9 mouse cellular contexts compared by ENCODE assay signal in genomic region chr5:103336689-103337490, GRCm38 (mm10).
DNase-seq lines count a peak whose midpoint lies in the region; ATAC-seq lines count a peak whose summit lies in the region.
"Had no signal": no experiment of that assay in that cellular context is flagged by ENCODE, and none has a peak within 500 bp of the region (broad histone marks: within the 10 kb centered on the region; RNA-seq: fewer than 3 reads in every experiment).

No protein-coding gene starts in this region.

- 12% methylated on average over 11 of the region's 11 CpGs for WGBS in kidney, embryonic 15.5 days
- WGBS in embryonic facial prominence, embryonic 10.5 days = 11% methylated on average over 11 of the region's 11 CpGs
- WGBS in forebrain, embryonic 16.5 days = 2% methylated on average over 11 of the region's 11 CpGs
- WGBS in midbrain, embryonic 14.5 days = 9% methylated on average over 11 of the region's 11 CpGs

- H3K4me1 ChIP-seq in kidney, embryonic 15.5 days = peaks cover 23% of the 10 kb centered on the region
- peaks cover 37% of the 10 kb centered on the region for H3K4me1 ChIP-seq in embryonic facial prominence, embryonic 10.5 days
- H3K4me1 ChIP-seq in forebrain, embryonic 16.5 days (replicated peaks; ENCODE audit: control insufficient read depth, insufficient read depth, low read length) = peaks cover 35% of the 10 kb centered on the region
- peaks cover 30% of the 10 kb centered on the region for H3K4me1 ChIP-seq in midbrain, embryonic 14.5 days (ENCODE audit: control insufficient read depth, insufficient read depth, low read length)
- H3K4me1 ChIP-seq: liver, embryonic 15.5 days had no signal

- peak overlapping the region; percentile 45 for H3K4me2 ChIP-seq in kidney, embryonic 15.5 days
- H3K4me2 ChIP-seq in forebrain, embryonic 16.5 days (ENCODE audit: low read length) = peak overlapping the region; percentile 48
- peak overlapping the region; percentile 41 for H3K4me2 ChIP-seq in midbrain, embryonic 14.5 days (ENCODE audit: low read length)
- H3K4me2 ChIP-seq: liver, embryonic 15.5 days had no signal

- no peaks in the 10 kb centered on the region for H3K36me3 ChIP-seq in kidney, embryonic 15.5 days
- no peaks in the 10 kb centered on the region for H3K36me3 ChIP-seq in embryonic facial prominence, embryonic 10.5 days (replicated peaks)
- no peaks in the 10 kb centered on the region for H3K36me3 ChIP-seq in forebrain, embryonic 16.5 days (ENCODE audit: control insufficient read depth, insufficient read depth)
- no peaks in the 10 kb centered on the region for H3K36me3 ChIP-seq in midbrain, embryonic 14.5 days (ENCODE audit: control insufficient read depth, insufficient read depth, low read length)
- H3K36me3 ChIP-seq: liver, embryonic 15.5 days had no signal

- H3K4me3 ChIP-seq in kidney, embryonic 15.5 days (replicated peaks) = 0 out of 2 replicates have a peak overlapping the region, but pooled peaks have one; percentile 2
- H3K4me3 ChIP-seq in embryonic facial prominence, embryonic 10.5 days = peak overlapping the region; percentile 25; the same call in 1 of the 2 replicates
- peak overlapping the region; percentile 14; the same call in 1 of the 2 replicates for H3K4me3 ChIP-seq in forebrain, embryonic 16.5 days (replicated peaks; ENCODE audit: low read length)
- H3K4me3 ChIP-seq in midbrain, embryonic 14.5 days (replicated peaks; ENCODE audit: low read depth, low read length) = no peak overlapping the region
- H3K4me3 ChIP-seq: liver, embryonic 15.5 days had no signal

- ATAC-seq in kidney, embryonic 15.5 days (replicated peaks; ENCODE audit: low FRiP score) = peak; percentile 78
- ATAC-seq in forebrain, embryonic 16.5 days = peak; percentile 60
- ATAC-seq in midbrain, embryonic 14.5 days (ENCODE audit: low FRiP score, low TSS enrichment) = peak; percentile 77

- H3K9ac ChIP-seq in kidney, embryonic 15.5 days = no peak overlapping the region
- peak overlapping the region; percentile 33; the same call in 1 of the 2 replicates for H3K9ac ChIP-seq in forebrain, embryonic 16.5 days (replicated peaks; ENCODE audit: low read depth, low read length)
- H3K9ac ChIP-seq in midbrain, embryonic 14.5 days (replicated peaks; ENCODE audit: low read length) = no peak overlapping the region
- H3K9ac ChIP-seq: liver, embryonic 15.5 days had no signal

- no peak for DNase-seq in kidney, postnatal 25 days
- peak; percentile 32 for DNase-seq in embryonic facial prominence, embryonic 10.5 days (ENCODE audit: low spot score)
- DNase-seq in midbrain, embryonic 14.5 days = peak; percentile 50
- no peak for DNase-seq in cerebellum, adult 18-20 months
- no peak for DNase-seq in adrenal gland, adult (ENCODE audit: inconsistent age in 2 of 2, low spot score in 1 of 2)
- DNase-seq in thymus, postnatal 14 days = no peak

- H3K27me3 ChIP-seq in kidney, embryonic 15.5 days = peaks cover 17% of the 10 kb centered on the region
- H3K27me3 ChIP-seq in embryonic facial prominence, embryonic 10.5 days (replicated peaks; ENCODE audit: low read depth, poor library complexity, severe bottlenecking) = peaks cover 48% of the 10 kb centered on the region
- no peaks in the 10 kb centered on the region for H3K27me3 ChIP-seq in forebrain, embryonic 16.5 days (replicated peaks; ENCODE audit: control insufficient read depth, insufficient read depth, low read length)
- H3K27me3 ChIP-seq in midbrain, embryonic 14.5 days (ENCODE audit: control insufficient read depth, insufficient read depth, low read length) = no peaks in the 10 kb centered on the region

- no peaks in the 10 kb centered on the region for H3K9me3 ChIP-seq in kidney, embryonic 15.5 days (replicated peaks)
- H3K9me3 ChIP-seq in embryonic facial prominence, embryonic 10.5 days = no peaks in the 10 kb centered on the region
- no peaks in the 10 kb centered on the region for H3K9me3 ChIP-seq in forebrain, embryonic 16.5 days (ENCODE audit: control insufficient read depth, low read length)
- no peaks in the 10 kb centered on the region for H3K9me3 ChIP-seq in midbrain, embryonic 14.5 days (ENCODE audit: control insufficient read depth, low read length)
- H3K9me3 ChIP-seq: liver, embryonic 15.5 days had no signal

- H3K27ac ChIP-seq in kidney, embryonic 15.5 days = no peak overlapping the region
- no peak overlapping the region; the same call in 1 of the 2 replicates for H3K27ac ChIP-seq in embryonic facial prominence, embryonic 10.5 days (replicated peaks)
- H3K27ac ChIP-seq in forebrain, embryonic 16.5 days (ENCODE audit: low read length) = peak overlapping the region; percentile 94
- peak overlapping the region; percentile 32 for H3K27ac ChIP-seq in midbrain, embryonic 14.5 days (replicated peaks; ENCODE audit: low read depth, low read length)
- H3K27ac ChIP-seq: liver, embryonic 15.5 days had no signal

Comparison
In these comparisons a context has a peak if more than half of its experiments do, and no peak if none do; other contexts are left out.
1. H3K27ac ChIP-seq: peak in forebrain, embryonic 16.5 days (single experiment) and midbrain, embryonic 14.5 days (single experiment); none in kidney, embryonic 15.5 days (single experiment) and embryonic facial prominence, embryonic 10.5 days (single experiment).
2. DNase-seq: peak in embryonic facial prominence, embryonic 10.5 days (single experiment) and midbrain, embryonic 14.5 days (single experiment); none in kidney, postnatal 25 days (0 of 2), cerebellum, adult 18-20 months (0 of 2), adrenal gland, adult (0 of 2) and thymus, postnatal 14 days (single experiment).
3. Peak in every context shown above with its lines, with median percentiles within 50 percentile points of each other: ATAC-seq and H3K4me2 ChIP-seq.